Mouse (Mus musculus): Measurements from ENCODE around the gene Tet2. TPM values are rescaled to one million over a fixed set of nuclear protein-coding genes. Genes with fewer than 3 reads are reported as not detected.

Gene Tet2
- total RNA-seq, 1 experiment from 2014 or later = 135 TPM

DNA sequence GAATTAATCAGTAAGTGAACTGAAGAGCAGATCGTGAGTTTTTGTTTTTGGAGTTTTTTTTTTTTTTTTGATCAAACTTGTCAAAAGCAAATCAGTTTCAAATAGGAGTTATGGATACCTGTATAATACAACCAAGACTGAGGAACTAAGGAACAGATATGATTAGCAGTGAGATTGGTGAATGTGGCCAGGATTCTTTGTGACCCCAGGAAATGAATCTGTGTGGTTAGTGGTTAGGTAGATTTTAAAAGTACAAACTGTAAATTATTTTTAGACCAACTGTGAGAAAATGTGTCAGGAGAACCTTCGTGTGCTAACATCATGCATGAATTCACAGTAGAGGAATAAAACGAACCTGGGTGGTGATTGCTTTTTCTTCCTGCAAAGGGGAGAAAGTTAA, 66.0 kb downstream of the Tet2 start:
- no peak for ATAC-seq (replicated peaks; ENCODE audit: insufficient number of reproducible peaks, low FRiP score, low TSS enrichment, poor library complexity, severe bottlenecking)

- no peak for ATAC-seq (replicated peaks; ENCODE audit: insufficient number of reproducible peaks, low FRiP score, low TSS enrichment, poor library complexity, severe bottlenecking)
Observed at GRCm38 (mm10) chr3:133473781-133474180, 71.2 kb downstream of the Tet2 start.

DNA sequence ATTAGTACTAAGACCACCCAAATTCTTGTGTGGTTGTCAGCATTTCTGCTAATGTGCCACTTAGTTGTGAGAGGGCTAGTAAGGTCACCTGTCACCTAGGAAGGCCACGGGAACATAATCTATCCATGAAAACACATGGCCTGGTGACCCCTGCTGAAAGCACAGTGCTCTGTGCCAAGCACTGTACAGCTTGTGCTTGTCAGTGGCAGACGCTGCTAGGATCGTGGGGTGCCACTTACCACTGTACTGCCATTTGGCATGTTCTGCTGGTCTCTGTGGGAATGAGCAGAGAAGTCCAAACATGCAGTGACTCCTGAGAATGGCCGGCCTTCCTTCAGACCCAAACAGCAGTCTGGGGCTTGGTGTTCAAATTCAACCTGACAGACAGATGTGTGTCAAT, 73.8 kb downstream of the Tet2 start:
- no peak for ATAC-seq (replicated peaks; ENCODE audit: insufficient number of reproducible peaks, low FRiP score, low TSS enrichment, poor library complexity, severe bottlenecking)

DNA sequence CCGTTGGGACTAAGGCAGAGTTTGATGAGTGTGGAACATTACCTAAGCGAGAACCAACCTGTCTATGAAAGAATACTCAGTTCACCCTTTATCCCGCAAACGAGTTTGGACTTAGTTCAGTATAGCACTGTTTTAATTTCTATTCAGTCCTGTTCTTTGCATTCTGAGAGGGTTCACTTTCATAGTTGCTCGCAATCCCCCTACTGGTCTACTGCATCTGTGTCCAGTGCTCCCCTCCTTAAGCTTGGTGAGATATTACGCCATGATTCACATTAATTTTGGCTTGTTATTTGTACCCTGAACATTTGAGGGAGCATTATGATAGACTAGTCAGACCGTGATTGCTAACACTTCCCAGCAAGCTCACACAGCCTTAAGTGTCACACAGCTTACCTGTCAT, 76.1 kb downstream of the Tet2 start:
- no peak for ATAC-seq (replicated peaks; ENCODE audit: insufficient number of reproducible peaks, low FRiP score, low TSS enrichment, poor library complexity, severe bottlenecking)

DNA sequence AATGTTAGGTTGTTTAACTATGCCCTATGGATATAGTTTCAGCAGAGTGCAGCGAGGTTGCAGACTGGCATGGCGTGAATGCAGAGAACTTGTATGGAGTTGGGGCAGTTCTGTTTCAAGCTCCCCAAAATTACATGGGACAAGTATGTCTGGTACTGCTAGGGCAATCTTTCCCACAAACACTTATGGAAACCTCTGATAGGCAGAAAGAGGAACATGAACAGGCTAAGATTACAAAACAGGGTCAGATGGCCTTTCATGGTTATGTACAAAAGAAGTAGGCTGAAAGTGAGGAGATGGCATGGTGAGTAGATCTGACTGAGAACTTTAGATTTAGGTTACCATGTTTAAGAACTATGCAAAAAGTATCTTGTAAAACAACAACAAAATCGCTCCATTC, 81.7 kb downstream of the Tet2 start:
- ATAC-seq (replicated peaks; ENCODE audit: insufficient number of reproducible peaks, low FRiP score, low TSS enrichment, poor library complexity, severe bottlenecking) = no peak; the same call in 1 of the 2 replicates

DNA sequence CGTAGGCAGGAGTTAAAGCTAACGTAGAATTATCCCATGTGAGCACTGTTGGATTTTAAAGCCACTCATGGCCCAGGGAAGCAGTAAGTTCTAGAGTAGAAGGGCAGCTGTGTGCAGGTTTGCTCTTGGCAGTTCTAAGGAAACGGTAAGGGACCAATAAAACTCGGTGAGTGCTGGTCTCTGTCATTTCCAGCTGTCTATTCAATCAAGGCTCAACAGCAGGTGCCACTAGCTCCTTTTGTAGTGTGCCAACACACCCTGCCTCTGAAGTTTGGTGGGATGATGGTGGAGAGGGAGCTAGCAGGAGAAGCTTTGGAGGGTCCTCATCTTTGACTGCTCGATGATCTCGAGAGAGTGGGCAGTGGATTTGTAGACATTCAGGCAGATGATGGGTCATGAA, 82.5 kb downstream of the Tet2 start:
- ATAC-seq (replicated peaks; ENCODE audit: insufficient number of reproducible peaks, low FRiP score, low TSS enrichment, poor library complexity, severe bottlenecking) = no peak

DNA sequence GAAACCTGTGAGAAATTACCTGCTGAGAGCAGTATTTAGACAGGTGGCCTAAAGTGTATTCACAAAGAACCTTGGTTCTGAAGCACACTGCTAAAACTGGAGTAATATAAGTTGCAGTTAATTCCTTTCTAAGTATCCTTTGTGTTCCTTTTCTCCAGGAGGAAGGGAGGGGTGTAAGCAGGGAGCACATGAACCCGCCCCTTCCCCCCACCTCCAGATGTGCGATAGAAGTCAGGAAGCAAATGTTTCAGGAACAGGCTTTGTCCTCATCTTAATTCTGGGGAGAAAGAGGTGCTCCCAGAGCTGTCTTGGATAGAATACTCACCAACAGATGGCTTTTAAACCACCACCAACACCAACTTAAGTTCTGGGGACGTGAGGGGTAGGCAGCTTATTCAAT, 82.9 kb downstream of the Tet2 start:
- no peak for ATAC-seq (replicated peaks; ENCODE audit: insufficient number of reproducible peaks, low FRiP score, low TSS enrichment, poor library complexity, severe bottlenecking)

GRCm38 (mm10) chr3:133459174-133459573, 85.8 kb downstream of the Tet2 start:
- ATAC-seq (replicated peaks; ENCODE audit: insufficient number of reproducible peaks, low FRiP score, low TSS enrichment, poor library complexity, severe bottlenecking) = no peak

GRCm38 (mm10) chr3:133453896-133454295, 91.0 kb downstream of the Tet2 start:
- ATAC-seq (replicated peaks; ENCODE audit: insufficient number of reproducible peaks, low FRiP score, low TSS enrichment, poor library complexity, severe bottlenecking) = no peak

DNA sequence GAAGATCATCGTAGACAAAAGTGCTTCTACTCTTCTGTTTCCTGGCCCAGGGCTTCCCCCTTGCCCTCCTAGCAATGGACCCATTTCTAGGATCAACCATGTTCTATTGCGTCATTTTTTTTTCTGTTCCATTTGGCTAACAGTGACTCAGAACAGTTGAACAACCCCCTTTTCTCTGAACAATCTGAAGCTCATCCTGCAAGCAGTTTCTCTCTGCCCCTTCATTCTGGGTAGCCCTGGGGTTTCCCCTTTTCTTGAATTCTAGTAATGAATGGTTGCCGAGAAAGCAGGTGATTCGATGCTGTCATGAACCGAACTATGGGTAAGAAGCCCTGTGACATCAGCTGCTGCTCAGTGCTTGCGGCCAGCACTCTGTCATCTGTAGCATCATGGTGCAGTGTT, 108.0 kb downstream of the Tet2 start:
- ATAC-seq (replicated peaks; ENCODE audit: insufficient number of reproducible peaks, low FRiP score, low TSS enrichment, poor library complexity, severe bottlenecking) = no peak

DNA sequence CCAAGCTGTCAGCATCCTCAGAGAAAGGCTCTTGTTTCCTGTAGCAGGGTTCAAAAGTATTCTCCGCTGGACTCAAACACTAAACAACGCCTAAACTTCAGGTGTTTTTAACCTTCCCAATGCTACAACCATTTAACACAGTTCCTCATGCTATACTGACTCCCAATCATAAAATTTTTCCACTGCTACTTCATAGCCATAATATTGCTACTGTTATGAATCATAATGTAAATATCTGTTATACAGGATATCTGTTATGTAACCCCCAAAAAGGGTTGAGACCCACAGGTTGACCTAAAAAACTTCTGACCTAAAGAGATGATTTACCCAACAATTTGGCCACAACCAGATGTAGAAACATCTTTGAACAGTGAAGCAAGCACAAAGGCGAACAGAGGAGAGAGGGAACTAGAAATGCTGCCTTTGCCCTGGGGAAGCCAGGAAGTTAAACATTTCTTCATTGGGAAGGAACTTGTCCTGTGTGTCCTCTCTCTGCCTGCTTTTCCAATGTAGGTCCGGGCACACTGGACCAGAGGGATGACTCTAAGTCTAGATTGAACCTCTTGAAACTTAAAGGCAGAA, 108.6 kb downstream of the Tet2 start:
- ATAC-seq (replicated peaks; ENCODE audit: insufficient number of reproducible peaks, low FRiP score, low TSS enrichment, poor library complexity, severe bottlenecking) = no peak

DNA sequence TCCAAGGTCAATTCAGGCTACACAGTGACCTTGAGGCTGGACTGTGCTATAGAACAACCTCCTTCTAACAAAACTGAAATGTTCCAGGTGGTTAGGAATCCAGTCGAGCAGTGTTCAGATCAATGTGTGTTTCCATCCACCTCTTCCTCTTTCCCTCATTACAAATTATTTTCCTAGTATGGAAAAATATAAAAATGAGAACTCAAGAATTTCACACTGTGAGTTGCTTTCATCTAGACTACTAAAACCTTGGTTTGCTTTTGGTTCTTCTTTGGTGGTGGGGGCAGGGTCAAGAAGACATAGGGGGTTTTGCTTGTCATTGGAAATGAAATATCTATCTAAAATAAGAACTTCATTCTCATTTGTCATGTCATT, 109.2 kb downstream of the Tet2 start:
- no peak for ATAC-seq (replicated peaks; ENCODE audit: insufficient number of reproducible peaks, low FRiP score, low TSS enrichment, poor library complexity, severe bottlenecking)

DNA sequence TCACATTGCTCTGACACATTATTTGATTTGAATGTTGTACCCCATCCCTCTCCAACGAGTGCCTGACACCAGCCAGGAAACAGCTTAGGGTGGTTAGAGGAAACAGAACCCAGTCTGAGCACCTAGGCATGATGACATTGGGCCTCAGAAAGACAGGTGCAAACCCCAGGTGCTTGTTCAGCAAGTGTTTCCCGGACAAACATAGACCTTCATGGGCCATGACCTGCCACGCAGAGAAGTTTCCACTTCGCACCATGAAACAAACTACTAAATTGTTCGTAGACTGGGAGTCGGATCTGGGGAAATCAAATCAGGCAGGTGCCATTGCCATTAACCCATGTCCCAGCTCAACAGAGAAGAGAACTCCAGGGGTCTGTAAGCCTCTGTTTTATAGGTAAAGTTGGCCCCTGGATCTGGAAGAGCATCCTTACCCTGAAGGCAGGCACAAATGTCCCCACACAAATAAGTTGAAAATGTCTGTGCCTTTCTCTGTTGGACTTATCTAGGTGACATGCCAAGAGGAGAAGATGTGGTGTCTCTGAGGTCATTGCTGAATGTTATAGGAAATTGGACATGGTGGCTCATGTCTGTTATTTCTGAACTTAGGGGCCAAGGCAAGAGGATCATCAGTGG, 109.7 kb downstream of the Tet2 start:
- no peak for ATAC-seq (replicated peaks; ENCODE audit: insufficient number of reproducible peaks, low FRiP score, low TSS enrichment, poor library complexity, severe bottlenecking)

DNA sequence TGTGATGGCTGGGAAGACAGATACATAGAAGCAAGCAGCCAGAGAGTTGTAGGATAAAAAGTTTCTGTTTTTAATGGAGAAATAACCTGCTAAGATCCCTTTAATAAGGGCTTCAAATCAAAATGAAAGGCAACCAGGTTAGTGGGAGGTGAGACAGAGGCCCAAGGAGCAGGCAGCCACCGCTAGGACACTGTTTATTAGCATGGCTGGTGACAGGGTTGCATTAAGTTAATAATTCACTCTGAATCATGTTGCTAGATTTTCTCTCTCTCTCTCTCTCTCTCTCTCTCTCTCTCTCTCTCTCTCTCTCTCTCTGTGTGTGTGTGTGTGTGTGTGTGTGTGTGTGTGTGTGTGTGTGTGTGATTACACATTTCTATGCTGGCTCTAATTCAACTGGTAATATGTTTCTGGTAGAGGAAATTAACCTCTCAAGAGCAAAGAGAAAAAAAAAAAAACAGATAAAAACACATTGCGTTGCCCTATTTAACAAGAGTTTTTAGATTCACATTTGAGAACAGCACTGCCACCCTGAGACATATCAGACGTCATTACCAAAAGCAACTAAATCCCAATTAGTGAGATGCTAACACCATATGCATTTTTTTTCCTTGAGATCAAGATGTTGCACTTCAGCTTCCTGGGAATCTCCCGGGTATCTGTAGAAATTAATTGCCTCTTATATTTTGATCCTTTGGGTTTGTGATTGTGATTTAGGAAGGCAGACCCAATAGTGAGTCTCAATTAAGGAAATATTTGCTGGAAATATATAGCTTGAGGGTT, 115.4 kb downstream of the Tet2 start:
- no peak for ATAC-seq (replicated peaks; ENCODE audit: insufficient number of reproducible peaks, low FRiP score, low TSS enrichment, poor library complexity, severe bottlenecking)

GRCm38 (mm10) chr3:133428003-133428402, 116.9 kb downstream of the Tet2 start:
- ATAC-seq (replicated peaks; ENCODE audit: insufficient number of reproducible peaks, low FRiP score, low TSS enrichment, poor library complexity, severe bottlenecking) = no peak

GRCm38 (mm10) chr3:133423073-133423472, 121.9 kb downstream of the Tet2 start:
- ATAC-seq (replicated peaks; ENCODE audit: insufficient number of reproducible peaks, low FRiP score, low TSS enrichment, poor library complexity, severe bottlenecking) = no peak

DNA sequence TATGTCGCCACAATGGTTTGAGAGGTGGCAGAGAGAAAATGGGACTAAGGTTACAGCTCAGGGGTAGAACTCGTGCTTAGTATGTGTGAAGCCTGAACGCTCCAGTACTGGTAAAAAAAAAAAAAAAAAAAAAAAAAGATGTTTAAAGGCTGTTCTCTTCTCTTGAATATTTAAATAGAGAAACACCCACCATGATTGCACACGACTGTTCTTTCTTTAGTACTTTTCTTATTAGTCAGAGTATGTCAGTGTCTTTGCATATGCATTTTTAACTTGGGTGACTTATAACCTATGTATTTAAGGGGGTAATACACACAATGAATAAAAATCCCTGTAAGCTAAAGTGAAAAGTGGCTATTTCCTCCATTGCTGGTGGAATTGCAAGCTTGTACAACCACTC, 130.2 kb downstream of the Tet2 start:
- no peak for ATAC-seq (replicated peaks; ENCODE audit: insufficient number of reproducible peaks, low FRiP score, low TSS enrichment, poor library complexity, severe bottlenecking)

Data from monocyte, adult 5-6 weeks (primary cell).